Mouse (Mus musculus) lung, postnatal 25 days (tissue): Measurements from ENCODE around the gene 9130409I23Rik.
"Not testable (repeated sequence)": the region's sequence is repeated elsewhere in the genome, so short reads cannot be mapped to it uniquely, and the experiment has no call there.

Experiments
- DNase-seq: peaks from one replicate; pipeline ENCODE4 v3.0.0; 2022; ENCODE audit warnings: low spot score

The 9130409I23Rik gene

DNA sequence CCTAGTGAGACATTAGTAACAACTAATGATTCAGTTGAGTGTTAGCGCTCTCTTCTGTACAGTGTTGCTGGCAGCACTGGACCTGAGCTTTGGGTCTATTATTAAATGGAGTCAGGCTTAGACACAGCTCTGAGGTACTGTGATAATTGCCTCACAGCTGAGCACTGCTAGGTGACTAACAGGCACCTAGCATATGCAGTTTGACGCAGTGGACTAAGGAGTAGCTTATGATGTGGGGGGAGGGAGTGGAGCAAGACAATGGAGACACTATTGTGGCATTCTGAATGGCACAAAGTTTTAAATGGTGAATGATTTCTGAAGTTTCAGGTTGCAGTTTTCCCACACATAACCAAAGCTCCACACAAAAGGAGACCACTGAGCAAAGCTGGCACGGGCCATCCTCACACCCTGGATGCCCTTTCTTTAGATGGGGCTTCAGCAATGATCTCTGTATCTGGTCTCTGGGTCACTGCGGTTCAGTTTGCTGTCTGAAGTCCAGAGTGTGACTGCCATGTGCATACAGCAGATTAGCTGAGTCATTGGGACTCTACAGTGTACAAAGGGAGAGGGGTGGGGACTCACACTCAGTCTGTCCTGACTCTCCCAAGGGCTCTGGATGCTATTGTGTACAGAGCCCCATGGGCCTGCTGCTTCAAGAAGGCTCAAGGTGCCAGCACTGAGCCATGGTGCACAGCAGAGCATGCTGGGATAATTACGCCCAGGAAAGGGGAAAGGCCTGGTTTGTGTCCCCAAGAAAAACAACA is 15.8 kb upstream of the 9130409I23Rik start:
- DNase-seq: not testable (repeated sequence)

DNA sequence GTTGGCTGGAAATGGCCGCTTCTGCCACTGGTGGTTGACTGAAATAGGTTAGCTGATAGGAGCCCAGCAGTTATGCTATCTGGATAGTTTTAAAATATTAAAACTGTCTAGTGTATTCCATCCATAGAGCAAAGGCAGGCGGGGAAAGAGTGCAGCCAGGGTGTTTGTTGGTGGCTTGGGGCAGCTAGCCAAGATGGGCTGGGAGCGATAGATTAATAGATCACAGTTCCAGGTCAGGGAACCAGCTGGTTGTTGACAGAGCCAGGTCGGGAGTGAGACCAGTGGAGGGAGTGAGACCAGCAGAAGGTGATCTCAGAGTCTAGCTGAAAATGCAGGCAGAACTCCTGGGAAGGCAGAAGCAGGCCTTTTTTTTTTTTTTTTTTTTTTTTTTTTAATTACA is 13.4 kb upstream of the 9130409I23Rik start:
- no peak for DNase-seq

DNA sequence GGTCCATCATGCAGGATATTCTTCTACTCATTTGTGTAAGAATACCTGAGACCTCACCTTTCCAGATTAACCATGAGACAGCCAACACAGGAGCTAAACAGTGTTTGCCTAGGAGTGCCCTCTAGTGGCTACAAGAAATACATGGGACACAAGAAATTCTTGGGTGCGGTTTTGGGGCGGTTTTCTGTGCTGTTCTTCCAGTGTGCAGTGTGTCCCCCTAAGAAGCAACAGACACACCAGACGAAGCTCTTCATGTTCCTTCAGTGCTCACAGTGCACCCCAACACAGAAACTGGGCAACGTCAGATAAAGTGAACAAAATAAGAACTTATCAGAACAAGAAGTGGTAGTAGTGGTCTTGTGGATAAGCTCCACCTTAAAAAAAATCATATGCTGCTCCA is 11.4 kb upstream of the 9130409I23Rik start:
- peak; percentile 45 for DNase-seq

DNA sequence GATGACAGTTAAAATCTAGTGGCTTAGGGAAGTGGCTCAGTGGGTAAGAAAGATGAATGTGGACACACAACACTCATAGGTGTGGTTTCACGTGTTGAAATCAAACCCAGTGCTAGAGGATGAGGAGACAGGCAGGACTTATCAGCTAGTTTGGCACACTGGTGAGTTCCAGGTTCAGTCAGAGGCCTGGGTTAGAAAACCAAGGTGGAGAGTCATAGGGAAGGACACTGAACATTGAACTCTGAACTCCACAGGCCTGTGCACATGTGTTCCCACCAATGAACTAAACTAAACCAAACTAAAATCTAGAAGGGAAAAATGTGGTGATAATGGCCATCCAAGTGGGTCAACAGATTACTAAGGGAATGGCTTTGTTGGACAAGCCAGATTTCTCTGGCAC is 3.5 kb upstream of the 9130409I23Rik start:
- no peak for DNase-seq

DNA sequence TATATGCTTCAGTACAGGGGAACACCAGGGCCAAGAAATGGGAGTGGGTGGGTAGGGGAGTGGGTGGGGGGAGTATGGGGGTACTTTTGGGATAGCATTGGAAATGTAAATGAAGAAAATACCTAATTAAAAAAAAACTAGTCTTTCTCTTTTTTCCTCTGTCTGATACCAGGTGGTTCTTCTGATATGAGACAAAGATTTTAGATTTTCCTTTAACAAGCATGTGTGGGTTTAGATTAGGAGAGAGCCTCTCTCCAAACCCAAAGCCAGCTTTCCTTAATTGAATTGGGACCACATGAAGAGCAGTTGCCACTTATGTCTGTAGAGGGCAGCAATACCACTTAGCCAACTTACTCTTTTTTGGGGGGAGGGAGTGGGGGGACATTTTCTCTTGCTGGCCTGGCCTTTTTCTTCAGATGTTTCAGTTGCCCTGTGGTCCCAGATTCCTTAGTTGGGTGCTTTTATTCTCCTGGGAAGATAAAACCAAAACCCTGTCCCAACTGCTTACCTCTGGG is 1.7 kb upstream of the 9130409I23Rik start:
- no peak for DNase-seq

DNA sequence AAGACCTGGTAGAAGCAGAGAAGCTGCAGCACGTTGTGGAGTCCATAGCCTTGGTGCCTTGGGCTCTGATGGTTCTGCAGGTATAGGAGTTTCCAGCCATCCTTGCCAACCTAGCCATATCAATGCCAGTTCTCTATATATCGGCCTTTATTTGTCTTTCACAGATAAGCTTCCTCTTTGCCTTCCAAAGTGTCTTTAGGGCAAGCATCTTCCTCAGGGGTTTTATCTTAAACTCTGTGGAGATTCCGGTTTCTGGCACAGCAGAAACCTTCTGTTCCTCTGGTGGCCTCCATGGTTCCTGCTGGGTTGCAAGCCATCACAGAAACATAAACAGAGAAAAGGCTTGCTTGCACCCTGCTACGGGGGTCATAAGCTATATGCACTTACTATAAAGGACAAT is 1.9 kb downstream of the 9130409I23Rik start:
- DNase-seq: no peak

DNA sequence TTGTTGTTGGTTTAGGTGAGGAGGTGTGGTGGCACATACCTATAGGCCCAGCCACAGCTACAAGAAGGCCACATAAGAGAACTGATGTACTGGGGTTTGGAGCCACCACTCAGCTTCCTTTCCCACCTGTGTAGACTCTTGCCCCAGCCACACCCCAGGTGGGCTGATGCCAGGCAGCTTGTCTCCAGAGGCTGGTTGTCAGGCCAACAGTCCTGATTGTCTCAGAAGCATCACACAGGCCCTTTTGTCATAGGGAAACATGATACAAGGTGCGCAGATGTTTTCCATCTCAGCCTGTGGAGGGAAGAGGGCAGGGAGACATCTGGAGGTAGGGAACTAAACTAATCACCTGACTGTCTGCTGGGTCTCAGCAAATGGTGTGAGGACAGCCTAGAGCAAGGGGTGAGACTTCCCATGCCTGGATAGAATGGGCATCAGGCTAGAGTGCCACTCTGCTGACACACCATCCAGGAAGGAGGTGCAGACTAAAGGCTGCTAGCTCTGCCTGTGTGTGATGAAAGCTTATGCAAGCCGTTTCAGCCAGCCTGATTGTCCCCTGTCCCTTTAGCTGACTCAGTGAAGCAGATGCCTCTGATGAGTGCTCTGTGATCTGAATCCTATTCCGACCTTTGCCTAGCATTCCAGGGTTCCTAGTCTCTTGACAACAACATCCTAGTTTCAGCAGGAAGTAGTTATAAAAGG is 10.9 kb downstream of the 9130409I23Rik start:
- no peak for DNase-seq

DNA sequence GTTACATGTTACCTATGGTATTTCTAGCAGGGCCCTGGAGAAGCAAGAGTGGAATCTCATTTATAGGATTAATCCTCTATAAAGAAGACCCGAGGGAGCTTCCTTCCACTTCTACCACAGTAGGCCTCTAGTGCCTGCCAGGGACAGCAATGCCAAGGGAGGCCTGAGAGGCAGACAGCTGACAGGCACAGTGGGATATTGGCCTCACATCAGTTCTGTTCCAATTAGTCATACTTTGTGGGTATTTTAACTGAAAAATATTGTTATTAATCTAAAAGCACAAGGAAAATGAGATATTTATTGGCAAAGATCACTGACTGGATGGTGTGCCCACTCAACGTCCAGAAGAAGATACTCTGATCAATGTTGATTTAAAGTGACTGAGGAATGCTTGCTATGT is 13.0 kb downstream of the 9130409I23Rik start:
- DNase-seq: no peak

DNA sequence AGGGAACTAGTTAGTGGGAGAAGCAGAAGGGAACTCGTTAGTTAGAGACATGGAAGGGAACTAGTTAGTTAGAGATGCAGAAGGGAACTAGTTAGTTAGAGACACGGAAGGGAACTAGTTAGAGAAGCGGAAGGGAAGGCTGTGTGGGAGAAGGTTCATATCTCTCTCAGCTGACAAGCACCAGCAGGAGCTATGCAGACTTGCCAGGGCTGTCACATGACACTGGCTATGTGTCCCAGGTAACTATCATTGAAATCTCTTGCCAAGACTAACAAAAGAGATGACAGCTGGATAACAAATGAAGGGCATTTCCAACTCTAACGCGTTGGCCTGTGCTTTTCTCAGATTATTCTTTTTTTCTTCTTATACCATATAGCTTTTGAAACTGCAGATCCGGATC is 13.6 kb downstream of the 9130409I23Rik start:
- DNase-seq: no peak

DNA sequence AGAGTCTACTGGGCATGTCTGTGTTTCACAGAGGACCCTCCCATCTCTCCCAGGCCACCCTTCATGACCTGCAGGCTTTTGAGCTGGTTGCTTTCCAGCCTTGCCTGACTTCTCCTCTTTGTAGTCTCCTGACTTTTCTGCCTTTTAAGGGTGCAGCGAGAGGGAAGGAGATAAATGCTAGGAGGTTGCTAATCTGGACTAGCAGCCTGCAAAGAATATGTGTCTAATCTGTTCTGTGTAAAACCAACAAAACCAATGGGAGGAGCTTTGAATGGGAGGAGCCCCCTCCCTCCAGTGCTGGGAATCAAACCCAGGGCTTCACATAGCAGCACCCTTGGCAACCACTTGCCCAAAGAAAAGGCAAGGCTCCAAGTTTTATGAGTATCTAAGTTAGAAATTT is 17.3 kb downstream of the 9130409I23Rik start:
- DNase-seq: no peak

DNA sequence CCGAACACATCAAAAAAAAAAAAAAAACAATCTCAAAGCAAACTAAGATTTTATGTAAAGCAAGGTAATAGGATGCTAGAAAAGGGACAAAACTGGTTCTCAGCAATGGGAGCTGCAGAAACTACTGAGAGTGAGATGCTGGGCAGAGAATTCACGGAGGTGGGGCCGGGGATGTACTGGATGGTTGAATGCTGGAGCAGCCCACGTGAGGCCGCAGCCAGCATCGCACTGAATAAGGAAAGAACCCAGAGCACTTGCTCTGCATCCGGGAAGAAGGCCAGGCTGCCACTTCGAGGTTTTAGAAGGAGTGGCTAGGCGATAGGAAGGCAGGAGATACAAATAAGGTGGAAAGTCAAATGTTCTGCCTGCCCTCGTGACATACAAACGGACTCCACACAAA is 18.6 kb downstream of the 9130409I23Rik start:
- DNase-seq: no peak

DNA sequence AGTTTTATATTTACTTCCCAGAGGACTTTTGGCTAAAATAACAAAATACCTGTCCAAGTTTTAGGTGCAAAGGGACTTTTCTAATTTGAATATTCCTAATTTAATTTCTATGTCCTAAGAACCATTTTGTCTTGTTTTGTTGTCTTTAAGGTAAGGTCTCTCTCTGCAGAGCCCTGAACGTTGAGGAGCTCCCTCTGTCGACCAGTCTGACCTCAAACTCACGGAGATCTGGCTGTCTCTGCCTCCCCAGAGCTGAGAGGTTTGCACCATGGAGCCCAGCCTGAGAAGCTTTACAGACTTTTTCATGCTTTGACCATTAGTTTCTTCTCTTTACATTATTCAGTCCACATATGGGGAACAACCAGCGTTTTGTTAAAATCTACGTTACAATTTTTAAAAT is 22.0 kb downstream of the 9130409I23Rik start:
- no peak for DNase-seq

DNA sequence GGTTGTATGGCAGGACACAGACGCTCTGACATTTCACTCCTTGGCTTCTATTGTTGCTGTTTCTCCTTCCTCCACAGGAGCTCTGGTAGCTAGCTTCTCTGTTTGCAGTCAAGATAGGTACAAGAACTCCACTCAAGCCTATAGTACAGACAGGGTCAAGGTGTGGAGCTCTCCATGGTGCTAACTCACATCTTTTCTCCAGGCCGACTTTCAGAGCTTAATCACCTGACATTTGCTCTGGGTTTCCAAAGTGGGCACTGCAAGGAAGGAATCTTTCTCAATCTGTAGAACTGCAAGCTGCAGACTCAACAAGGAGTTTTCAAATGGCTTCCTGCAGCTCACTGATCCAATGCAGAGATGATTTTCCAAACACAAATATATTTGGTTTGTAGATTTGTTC is 33.0 kb downstream of the 9130409I23Rik start:
- DNase-seq: no peak

DNA sequence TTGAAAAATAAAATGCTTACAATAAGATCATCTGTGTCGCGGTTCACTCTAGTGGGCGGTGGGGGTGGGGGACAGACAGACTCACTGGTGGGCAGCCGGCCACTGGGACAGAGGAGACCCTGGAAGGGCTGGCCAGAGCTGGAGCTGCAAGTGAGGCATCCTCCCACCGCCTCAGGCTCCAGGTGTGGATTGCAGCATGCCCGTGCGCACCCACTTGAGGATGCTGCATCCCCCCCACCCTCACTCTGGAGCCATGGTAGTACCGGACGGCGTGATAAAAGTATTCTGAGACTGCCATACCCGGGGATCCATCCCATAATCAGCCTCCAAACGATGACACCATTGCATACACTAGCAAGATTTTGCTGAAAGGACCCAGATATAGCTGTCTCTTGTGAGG is 39.0 kb downstream of the 9130409I23Rik start:
- no peak for DNase-seq
